18 mouse cellular contexts compared by ENCODE assay signal in genomic region chr13:101624179-101624581, GRCm38 (mm10).
DNase-seq lines count a peak whose midpoint lies in the region; ATAC-seq lines count a peak whose summit lies in the region.
"Had no signal": no experiment of that assay in that cellular context is flagged by ENCODE, and none has a peak within 500 bp of the region (broad histone marks: within the 10 kb centered on the region; RNA-seq: fewer than 3 reads in every experiment).

No protein-coding gene starts in this region.

- ATAC-seq in forebrain, embryonic 11.5 days (replicated peaks; ENCODE audit: low FRiP score) = peak; percentile 63
- ATAC-seq in forebrain, embryonic 16.5 days = no peak
- no peak for ATAC-seq in kidney, embryonic 14.5 days (ENCODE audit: low FRiP score, low TSS enrichment)
- ATAC-seq in embryonic facial prominence, embryonic 14.5 days (ENCODE audit: low read depth) = no peak
- ATAC-seq: intestine, embryonic 16.5 days; midbrain, embryonic 15.5 days had no signal

- DNase-seq in forebrain, embryonic 11.5 days (ENCODE audit: low spot score) = no peak
- DNase-seq in kidney, adult 11 months = peak; percentile 18
- DNase-seq in embryonic facial prominence, embryonic 14.5 days (ENCODE audit: low spot score) = peak; percentile 42
- peak; percentile 8 for DNase-seq in kidney, postnatal 10 days
- DNase-seq in adrenal gland, postnatal 10 days = no peak
- no peak for DNase-seq in gastrocnemius, adult 8-10 months (ENCODE audit: low spot score in 2 of 2)
- DNase-seq: adrenal gland, postnatal 14 days; cerebellum, adult 9-10 months; gastrocnemius, postnatal 25 days; heart, postnatal 14 days; liver, embryonic 13.5 days; right cerebral cortex, postnatal 14 days had no signal

- H3K36me3 ChIP-seq in forebrain, embryonic 11.5 days (ENCODE audit: control insufficient read depth, insufficient read depth, low read length) = no peaks in the 10 kb centered on the region
- H3K36me3 ChIP-seq in forebrain, embryonic 16.5 days (ENCODE audit: control insufficient read depth, insufficient read depth) = no peaks in the 10 kb centered on the region
- no peaks in the 10 kb centered on the region for H3K36me3 ChIP-seq in kidney, embryonic 14.5 days (ENCODE audit: control insufficient read depth, insufficient read depth, low read length)
- no peaks in the 10 kb centered on the region for H3K36me3 ChIP-seq in embryonic facial prominence, embryonic 14.5 days (ENCODE audit: control insufficient read depth, insufficient read depth, low read length)
- H3K36me3 ChIP-seq: heart, embryonic 10.5 days; liver, embryonic 13.5 days; lung, embryonic 15.5 days; midbrain, embryonic 15.5 days had no signal

- no peak overlapping the region for H3K4me2 ChIP-seq in forebrain, embryonic 11.5 days (ENCODE audit: low read depth, low read length, severe bottlenecking)
- no peak overlapping the region for H3K4me2 ChIP-seq in forebrain, embryonic 16.5 days (ENCODE audit: low read length)
- no peak overlapping the region for H3K4me2 ChIP-seq in kidney, embryonic 14.5 days (replicated peaks; ENCODE audit: low read depth, low read length)
- no peak overlapping the region for H3K4me2 ChIP-seq in embryonic facial prominence, embryonic 14.5 days (ENCODE audit: low read depth, low read length)
- H3K4me2 ChIP-seq: liver, embryonic 13.5 days; lung, embryonic 15.5 days; midbrain, embryonic 15.5 days had no signal

- 21% methylated on average over 5 of the region's 5 CpGs for WGBS in forebrain, embryonic 11.5 days
- 16% methylated on average over 5 of the region's 5 CpGs for WGBS in forebrain, embryonic 16.5 days
- 22% methylated on average over 5 of the region's 5 CpGs for WGBS in kidney, embryonic 14.5 days
- 22% methylated on average over 5 of the region's 5 CpGs for WGBS in embryonic facial prominence, embryonic 14.5 days

- H3K27me3 ChIP-seq in forebrain, embryonic 11.5 days (ENCODE audit: control insufficient read depth, insufficient read depth, low read length) = no peaks in the 10 kb centered on the region
- no peaks in the 10 kb centered on the region for H3K27me3 ChIP-seq in forebrain, embryonic 16.5 days (replicated peaks; ENCODE audit: control insufficient read depth, insufficient read depth, low read length)
- no peaks in the 10 kb centered on the region for H3K27me3 ChIP-seq in kidney, embryonic 14.5 days (ENCODE audit: control insufficient read depth, insufficient read depth, low read length)
- no peaks in the 10 kb centered on the region for H3K27me3 ChIP-seq in embryonic facial prominence, embryonic 14.5 days (replicated peaks; ENCODE audit: control insufficient read depth, insufficient read depth, low read length)
- H3K27me3 ChIP-seq: lung, embryonic 15.5 days; midbrain, embryonic 15.5 days had no signal

- no peaks in the 10 kb centered on the region for H3K4me1 ChIP-seq in forebrain, embryonic 11.5 days (replicated peaks; ENCODE audit: control insufficient read depth, insufficient read depth, low read length)
- no peaks in the 10 kb centered on the region for H3K4me1 ChIP-seq in forebrain, embryonic 16.5 days (replicated peaks; ENCODE audit: control insufficient read depth, insufficient read depth, low read length)
- H3K4me1 ChIP-seq in kidney, embryonic 14.5 days (ENCODE audit: control insufficient read depth, insufficient read depth, low read length) = no peaks in the 10 kb centered on the region; the same call in 1 of the 2 replicates
- no peaks in the 10 kb centered on the region for H3K4me1 ChIP-seq in embryonic facial prominence, embryonic 14.5 days (ENCODE audit: control insufficient read depth, insufficient read depth, low read length)
- H3K4me1 ChIP-seq: heart, embryonic 10.5 days; lung, embryonic 15.5 days; midbrain, embryonic 15.5 days had no signal

- no peak overlapping the region for H3K27ac ChIP-seq in forebrain, embryonic 11.5 days (ENCODE audit: low read depth, low read length)
- H3K27ac ChIP-seq in forebrain, embryonic 16.5 days (ENCODE audit: low read length) = no peak overlapping the region
- no peak overlapping the region for H3K27ac ChIP-seq in kidney, embryonic 14.5 days (ENCODE audit: low read depth, low read length)
- no peak overlapping the region for H3K27ac ChIP-seq in embryonic facial prominence, embryonic 14.5 days (replicated peaks; ENCODE audit: low read depth, low read length)
- H3K27ac ChIP-seq: heart, embryonic 10.5 days; liver, embryonic 13.5 days; lung, embryonic 15.5 days; midbrain, embryonic 15.5 days had no signal

- H3K9me3 ChIP-seq in forebrain, embryonic 11.5 days (ENCODE audit: control insufficient read depth, low read length) = no peaks in the 10 kb centered on the region
- H3K9me3 ChIP-seq in forebrain, embryonic 16.5 days (ENCODE audit: control insufficient read depth, low read length) = no peaks in the 10 kb centered on the region
- no peaks in the 10 kb centered on the region for H3K9me3 ChIP-seq in kidney, embryonic 14.5 days (ENCODE audit: control insufficient read depth, low read length)
- no peaks in the 10 kb centered on the region for H3K9me3 ChIP-seq in embryonic facial prominence, embryonic 14.5 days (ENCODE audit: control insufficient read depth, low read length)
- H3K9me3 ChIP-seq: heart, embryonic 10.5 days; liver, embryonic 13.5 days; lung, embryonic 15.5 days; midbrain, embryonic 15.5 days had no signal

- H3K9ac ChIP-seq in forebrain, embryonic 11.5 days (ENCODE audit: low read length) = no peak overlapping the region
- no peak overlapping the region for H3K9ac ChIP-seq in forebrain, embryonic 16.5 days (replicated peaks; ENCODE audit: low read depth, low read length)
- no peak overlapping the region for H3K9ac ChIP-seq in kidney, embryonic 14.5 days (ENCODE audit: low read depth, low read length)
- H3K9ac ChIP-seq in embryonic facial prominence, embryonic 14.5 days (ENCODE audit: low read depth, low read length) = no peak overlapping the region
- H3K9ac ChIP-seq: liver, embryonic 13.5 days; lung, embryonic 15.5 days; midbrain, embryonic 15.5 days had no signal

- no peak overlapping the region for H3K4me3 ChIP-seq in forebrain, embryonic 11.5 days (ENCODE audit: low read depth, low read length)
- H3K4me3 ChIP-seq in forebrain, embryonic 16.5 days (replicated peaks; ENCODE audit: low read length) = no peak overlapping the region
- no peak overlapping the region for H3K4me3 ChIP-seq in kidney, embryonic 14.5 days (ENCODE audit: low read length)
- H3K4me3 ChIP-seq in embryonic facial prominence, embryonic 14.5 days (ENCODE audit: low read depth, low read length) = no peak overlapping the region
- H3K4me3 ChIP-seq: heart, embryonic 10.5 days; liver, embryonic 13.5 days; lung, embryonic 15.5 days; midbrain, embryonic 15.5 days had no signal

Comparison
In these comparisons a context has a peak if more than half of its experiments do, and no peak if none do; other contexts are left out.
1. DNase-seq: peak in kidney, adult 11 months (single experiment), embryonic facial prominence, embryonic 14.5 days (single experiment) and kidney, postnatal 10 days (single experiment); none in forebrain, embryonic 11.5 days (single experiment), adrenal gland, postnatal 10 days (single experiment) and gastrocnemius, adult 8-10 months (0 of 2).